Mouse (Mus musculus) layer of hippocampus, adult 18-20 months (tissue): ENCODE data around the gene Fgr. TPM values are rescaled to one million over a fixed set of nuclear protein-coding genes. Genes with fewer than 3 reads are reported as not detected.
A peak's percentile ranks its signal among the peaks of the same experiment; 100 is the strongest.
"Not testable (repeated sequence)": the region's sequence is repeated elsewhere in the genome, so short reads cannot be mapped to it uniquely, and the experiment has no call there.

Experiments used
- DNase-seq, 2 experiments: peaks; one replicate each; pipeline ENCODE4 v3.0.0; 2022; ENCODE audit warnings: low spot score in 2 of 2
- total RNA-seq, 2 experiments: library from RNA; stranded (reverse); gene quantifications; 2 replicates each; pipeline ENCODE4 v1.2.3; 2021

The Fgr gene
- total RNA-seq, 2 experiments from 2014 or later = 0.13 to 0.35 TPM

- peak in 1 of 2 experiments; percentile 21 for DNase-seq
Measured at GRCm38 (mm10) chr4:132983664-132984512, 10.0 kb downstream of the Fgr start.

- DNase-seq = no peak
Measured at GRCm38 (mm10) chr4:132988581-132989355, 14.9 kb downstream of the Fgr start.

DNA sequence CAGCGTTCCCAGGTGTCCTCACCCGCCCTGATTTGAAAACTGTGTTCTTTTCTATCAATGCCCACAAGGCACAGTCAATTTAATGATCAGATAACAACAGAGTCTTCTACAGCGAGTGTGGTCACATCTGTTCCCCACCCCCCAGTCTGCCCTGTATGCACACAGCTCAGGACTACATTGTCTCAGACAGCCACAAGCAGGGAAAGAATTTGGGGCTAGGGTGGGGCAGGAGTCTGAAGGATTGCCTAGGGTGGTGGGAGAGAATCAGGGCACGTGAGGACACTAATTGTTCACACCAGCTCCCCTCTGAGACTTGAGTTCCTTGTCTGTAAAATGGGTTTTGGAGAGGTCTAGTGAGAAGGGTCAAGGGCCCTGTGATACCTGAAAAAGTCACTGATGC, 19.7 kb downstream of the Fgr start:
- no peak for DNase-seq

DNA sequence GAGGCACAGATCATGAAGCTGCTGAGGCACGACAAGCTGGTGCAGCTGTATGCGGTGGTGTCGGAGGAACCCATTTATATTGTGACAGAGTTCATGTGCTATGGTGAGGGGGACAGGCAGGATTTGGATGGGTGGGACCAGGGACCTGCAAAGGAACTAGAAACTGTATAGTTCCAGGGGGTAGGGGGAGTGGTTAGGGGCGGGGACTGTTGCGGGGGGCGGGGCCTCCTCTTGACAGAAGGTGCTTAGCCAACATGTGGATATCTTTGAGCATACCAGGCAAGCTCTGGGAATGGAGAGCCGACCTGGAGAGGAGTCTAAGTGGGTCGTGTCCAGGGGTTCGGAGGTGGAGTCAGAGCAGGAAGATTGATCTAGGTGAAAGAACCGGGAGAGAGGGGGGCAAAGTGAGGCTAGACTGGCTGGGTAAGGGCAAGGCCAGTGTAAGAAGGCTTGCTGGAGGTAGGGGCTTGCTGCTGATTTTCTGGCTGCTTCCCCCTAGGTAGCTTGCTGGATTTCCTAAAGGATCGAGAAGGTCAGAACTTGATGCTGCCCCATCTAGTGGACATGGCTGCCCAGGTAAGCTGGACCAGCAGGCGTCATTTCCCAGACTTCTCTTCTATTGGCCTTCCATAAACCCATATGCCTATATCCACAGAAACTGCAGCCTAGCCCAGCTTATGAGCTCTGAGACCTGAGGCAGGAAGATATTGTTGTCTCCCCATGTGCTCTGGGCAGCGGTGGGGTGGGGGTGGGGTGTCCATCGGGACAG, 23.8 kb downstream of the Fgr start:
- DNase-seq = no peak

DNA sequence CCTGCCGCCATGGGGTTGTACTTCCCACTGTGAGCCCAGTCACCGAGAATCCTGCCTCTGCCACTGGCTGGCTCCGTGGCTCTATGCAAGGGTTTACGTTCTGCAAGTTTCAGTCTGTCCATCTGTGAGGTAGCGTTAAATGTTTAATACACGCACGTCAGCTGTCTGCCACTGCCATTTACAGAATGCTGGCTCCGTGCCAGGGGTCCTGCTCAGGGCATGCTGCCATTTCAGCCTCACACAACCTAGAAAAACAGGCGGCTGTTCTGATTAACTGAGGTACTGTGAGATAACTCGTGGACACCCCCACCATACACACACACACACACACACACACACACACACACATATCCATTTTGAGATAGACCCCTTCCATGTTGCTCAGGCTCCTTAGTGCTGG, 29.0 kb downstream of the Fgr start:
- DNase-seq = peak in 1 of 2 experiments; percentile 17

GRCm38 (mm10) chr4:133003316-133004018, 29.6 kb downstream of the Fgr start:
- DNase-seq = peak in 1 of 2 experiments; percentile 30

DNA sequence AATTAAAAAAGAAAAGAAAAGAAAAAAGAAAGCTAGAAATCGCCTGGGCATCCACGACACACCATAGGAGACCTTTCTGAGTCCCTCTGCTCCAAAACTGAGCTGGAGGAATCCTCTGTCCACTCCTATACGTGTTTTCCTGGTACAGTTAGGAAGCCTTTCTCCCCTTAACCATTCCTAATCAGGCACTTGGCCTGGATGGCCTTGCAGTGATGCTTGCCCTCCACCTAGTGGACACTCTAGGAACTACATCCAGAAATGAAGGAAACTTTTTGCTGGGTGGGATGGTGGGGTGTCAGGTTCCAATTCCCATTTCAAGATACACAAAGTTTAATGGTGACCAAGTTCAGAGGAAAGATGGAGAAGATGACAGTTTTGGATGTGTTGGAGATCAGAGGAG, 31.3 kb downstream of the Fgr start:
- peak in 1 of 2 experiments; percentile 80 for DNase-seq

DNA sequence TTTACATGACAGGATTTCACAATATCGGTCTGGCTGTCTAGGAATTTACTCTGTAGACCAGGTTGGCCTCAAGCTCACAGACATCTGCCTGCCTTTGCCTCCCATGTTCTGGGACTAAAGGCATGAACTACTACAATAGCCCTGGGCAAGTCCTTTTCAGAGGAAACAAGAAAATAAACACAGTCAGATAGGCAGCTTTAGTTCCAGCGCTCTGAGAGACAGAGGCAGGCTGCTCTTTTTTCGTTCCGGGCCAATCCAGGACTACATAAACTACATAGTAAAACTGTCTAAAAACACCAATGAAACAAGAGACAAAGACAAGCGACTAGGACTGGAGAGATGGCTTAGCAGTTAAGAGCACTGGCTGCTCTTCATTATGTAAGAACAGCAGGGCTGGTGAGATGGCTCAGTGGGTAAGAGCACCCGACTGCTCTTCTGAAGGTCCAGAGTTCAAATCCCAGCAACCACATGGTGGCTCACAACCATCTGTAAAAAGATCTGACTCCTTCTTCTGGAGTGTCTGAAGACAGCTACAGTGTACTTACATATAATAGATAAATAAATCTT, 32.1 kb downstream of the Fgr start:
- not testable (repeated sequence) for DNase-seq

DNA sequence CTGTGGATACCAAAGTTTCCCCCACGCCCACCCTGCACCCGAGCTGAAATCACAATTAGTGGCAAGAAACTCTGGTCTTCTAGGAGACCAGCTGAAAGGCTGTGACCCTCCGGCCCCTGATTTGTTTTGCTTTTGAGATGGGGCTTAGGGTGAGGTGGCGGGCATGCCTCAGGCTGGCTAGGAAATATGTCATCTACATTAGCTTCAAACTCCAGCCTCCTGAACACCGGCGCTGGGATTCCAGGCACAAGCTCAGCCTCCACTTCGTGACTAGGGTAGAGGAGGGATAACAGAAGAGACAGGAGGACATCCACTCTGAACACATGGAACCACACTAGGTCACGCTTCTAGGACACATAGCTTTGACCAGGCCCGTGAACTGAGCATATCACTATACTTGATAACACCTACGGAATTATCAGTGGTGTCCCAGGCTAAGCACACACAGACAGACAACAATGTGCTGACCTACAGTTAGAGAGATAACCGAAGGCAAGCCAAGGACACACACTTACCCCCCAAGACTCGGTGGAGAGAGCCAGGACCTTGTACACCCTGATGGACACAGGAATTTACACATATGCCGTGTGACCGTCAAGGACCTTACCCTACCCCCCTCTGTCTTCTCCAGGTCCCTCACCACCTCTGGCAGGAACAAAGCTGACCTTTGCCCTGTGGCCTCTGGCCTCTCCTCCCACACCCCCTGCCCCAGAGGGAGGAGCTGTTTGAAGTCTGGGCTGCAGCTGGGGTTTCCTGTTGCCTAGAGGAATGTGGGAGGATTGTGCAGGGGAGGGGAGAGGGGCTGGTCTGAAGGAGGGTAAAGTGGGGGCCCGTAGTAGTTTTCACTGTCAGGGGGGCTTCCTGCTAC, 33.9 kb downstream of the Fgr start:
- peak in 1 of 2 experiments; percentile 7 for DNase-seq

- peak in 1 of 2 experiments; percentile 60 for DNase-seq
Measured at GRCm38 (mm10) chr4:133009131-133009530, 35.2 kb downstream of the Fgr start.

DNA sequence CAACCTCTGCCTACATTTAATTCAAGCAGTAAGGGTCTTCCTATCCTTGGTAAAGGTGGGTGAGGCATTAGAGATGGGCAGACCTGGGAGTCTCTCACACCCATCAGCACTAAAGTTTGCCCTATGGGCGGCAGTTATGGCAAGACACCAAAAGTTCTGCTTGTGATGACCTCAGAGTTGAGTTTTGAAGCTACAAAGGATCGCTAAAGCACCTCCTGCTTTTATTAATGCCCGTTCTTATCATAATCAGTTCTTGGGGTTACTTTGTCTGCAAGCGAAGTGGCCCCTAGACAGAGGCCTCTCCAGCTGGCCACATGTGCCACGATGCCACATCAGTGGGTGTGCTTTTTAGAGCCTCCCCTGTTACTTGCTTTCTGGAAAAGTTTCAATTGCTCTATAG, 35.8 kb downstream of the Fgr start:
- peak in 1 of 2 experiments; percentile 10 for DNase-seq

DNA sequence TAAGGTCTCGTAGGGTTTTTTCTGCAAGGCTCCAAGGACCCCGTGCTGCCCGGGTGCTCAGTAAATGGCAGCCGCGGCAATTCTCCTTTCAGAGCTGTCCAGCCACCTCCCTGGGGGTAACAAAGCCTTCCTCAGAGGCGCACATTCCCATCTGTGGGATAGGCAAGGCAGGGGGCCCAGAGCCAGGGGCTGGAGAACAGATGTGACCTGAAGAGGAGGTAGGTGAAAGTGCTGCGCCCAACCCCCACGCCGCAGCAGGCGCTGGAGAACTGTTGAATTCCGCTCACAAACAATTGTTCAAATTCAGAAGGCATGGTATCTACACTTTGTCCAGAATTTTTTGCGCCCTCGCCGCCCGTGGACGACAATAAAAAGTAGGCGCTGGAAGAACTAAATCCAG, 36.7 kb downstream of the Fgr start:
- DNase-seq = peak in 1 of 2 experiments; percentile 11

DNA sequence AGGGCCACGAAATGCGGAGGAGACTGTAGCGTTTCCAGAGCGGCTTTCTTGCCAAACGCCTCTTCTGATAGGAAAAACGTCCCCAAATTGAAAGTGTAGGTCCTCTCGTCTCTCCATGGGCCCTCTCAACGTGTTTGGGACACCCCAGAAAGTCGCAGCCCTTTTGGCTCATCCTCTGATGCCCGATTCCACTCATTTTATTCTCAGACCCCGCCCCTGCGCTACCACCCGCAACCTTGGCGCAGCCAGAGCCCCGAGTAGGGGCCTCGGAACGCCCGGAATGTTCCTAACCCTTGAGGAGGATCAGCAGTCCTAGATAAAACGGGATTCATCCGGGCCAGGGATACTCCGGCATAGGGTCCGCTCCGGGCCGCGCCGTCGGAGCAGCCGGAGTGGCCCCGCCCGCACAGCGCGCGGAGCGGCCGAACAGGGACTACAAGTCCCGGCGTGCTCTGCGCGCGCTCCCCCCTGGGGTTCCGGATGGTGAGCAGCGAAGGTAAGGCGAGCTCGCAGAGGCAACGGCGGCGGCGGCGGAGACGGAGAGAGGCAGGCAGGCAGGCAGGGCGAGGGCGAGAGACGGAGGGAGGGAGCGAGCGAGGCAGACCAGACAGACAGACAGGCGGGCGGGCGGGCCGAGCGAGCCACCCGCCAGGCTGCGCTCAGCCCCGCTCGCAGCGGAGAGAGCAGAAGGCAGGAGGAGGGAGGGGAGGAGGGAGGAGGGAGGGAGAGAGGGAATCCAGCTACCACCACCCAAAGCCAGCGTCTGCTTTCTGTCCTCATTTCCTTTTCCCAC, 37.3 kb downstream of the Fgr start, which contains the start of gene Ahdc1:
Gene Ahdc1, plus strand, starts transcription at position 233 of the 793 bp plus-strand sequence.
- DNase-seq = peak; percentile 94

DNA sequence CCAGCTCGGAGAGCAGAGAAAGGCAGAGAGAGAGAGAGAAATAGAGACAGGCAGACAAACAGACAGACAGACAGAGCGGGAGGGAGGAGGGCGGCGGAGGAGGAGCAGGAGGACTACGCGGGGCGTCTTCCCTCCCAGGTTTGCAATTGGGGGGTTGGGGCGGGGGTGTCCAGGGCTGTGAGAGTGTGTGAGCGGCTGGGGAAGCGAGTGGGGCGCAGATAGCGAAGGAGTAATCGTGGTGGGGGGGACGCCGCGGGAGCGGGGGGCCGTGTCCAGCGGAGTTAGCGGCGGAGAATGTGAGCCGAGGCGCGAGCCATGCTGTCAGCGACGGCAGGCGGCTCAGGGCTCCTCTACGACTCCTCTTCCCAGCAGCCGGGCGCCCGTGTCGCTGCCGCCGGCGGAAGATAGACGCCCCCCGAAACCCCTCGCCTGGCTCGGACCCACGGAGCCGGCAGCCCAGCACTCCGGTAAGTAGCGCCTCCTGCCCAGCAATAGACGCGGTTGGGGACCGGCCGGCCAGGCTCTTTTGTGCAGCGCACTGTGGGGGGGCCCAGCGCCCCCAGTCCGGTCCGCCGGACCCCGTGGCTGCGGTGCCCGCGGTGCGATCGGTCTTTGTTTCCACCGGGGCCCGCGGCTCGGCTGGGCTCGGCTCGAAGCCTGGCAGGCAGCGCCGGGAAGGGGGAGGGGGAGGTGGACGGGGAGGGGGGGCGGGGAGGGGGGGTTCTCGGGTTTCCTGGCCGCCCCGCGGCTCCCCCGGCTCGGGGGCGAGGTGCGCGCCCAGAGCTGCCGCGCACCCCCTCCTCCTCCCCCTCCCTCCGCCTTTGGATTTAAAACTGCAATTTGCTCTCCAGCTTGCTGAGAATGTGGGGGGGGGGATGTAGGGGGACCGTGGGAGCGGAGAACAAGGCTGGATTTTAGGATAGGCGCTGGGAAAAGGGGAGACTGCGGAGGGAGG, 38.2 kb downstream of the Fgr start:
- peak in 1 of 2 experiments; percentile 36 for DNase-seq

DNA sequence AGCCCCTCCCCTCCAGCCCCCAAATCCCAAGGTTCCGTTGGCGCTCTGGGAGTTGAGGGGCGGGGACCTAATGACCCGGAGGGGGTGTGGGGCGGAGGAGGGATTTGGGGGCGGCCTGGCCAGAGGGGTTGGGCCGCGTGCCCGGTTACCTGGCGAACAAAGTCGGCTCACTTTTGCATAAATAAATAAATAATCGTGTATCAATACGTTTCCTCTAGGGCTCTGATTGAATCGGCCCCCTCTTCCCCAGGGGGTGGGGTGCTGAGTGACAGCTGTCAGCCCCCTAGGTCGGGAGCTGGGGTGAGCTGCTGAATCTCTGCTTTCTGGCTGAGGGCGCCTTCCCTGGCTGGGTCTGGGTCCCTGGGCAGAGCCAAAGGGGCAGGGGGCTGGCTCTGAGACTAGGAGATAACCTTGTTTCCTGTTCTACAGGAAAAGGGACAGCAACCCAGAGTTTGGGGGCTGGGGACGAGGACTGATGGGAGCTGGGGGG, 38.9 kb downstream of the Fgr start:
- peak in 1 of 2 experiments; percentile 30 for DNase-seq

DNA sequence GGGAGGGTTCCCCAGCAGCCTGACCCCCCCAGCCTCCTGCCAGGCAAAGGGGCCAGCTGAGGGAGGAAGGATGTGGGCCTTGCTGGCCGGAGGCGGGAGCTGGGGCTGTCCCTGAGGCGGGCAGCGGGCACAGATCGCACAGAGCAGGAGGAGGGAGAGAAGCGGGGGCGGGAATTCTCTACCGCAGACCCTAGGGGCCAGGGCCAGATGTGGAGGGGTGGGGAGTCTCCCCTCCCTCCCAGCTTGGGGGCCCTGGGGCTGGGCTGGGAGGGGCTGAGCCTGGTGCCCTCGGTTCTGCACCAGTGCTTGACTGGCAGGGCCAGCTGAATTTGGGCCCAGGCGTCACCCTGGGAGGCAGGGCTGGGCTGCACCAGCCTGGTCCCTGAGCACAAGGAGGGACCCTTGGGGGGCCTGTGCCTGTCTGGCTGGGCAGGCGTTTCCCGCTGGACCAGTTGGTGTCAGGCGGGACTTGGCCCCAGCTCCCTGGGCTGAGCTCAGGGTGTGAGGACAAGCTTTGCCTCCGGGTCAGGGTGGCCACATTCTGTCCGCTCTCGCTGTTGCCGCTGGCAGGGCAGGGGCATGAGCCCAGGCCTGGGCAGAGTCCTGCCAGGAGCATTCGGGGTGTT, 39.5 kb downstream of the Fgr start:
- DNase-seq = peak in 1 of 2 experiments; percentile 64

- peak in 1 of 2 experiments; percentile 8 for DNase-seq
Measured at GRCm38 (mm10) chr4:133014088-133014487, 40.2 kb downstream of the Fgr start.
